20 mouse cellular contexts compared by ENCODE assay signal in the genomic region with DNA sequence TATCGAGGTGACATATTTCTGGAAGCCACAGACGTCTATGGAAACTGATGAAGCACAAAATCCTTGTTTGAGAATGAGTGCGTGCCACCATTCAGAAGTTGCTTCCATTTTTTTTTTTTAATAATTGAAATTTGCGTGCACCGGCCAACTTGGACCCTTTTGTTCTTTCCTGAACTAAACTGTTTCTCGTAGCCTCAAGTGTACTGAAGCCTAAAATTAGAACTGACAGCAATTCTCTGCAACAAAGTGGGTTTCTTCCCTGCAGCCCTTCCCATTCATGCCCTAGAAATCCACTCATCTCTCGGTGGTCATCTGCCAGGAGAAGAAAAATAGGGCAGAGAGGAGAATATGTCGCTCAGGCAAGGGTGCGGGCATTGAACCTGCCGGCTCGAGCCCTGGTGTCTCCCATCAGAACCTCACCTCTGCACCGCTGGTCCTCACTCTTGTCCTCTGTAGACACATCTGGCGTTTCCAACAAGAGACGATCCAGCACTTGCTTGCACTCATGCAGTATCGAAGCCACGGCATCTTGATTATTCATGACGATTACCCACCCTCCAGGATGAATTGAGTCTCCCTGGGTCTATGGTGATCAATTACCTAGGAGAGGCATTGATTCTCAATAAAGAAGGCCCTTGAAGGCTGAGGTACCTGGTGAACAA. TPM values are rescaled to one million over a fixed set of nuclear protein-coding genes. Genes with fewer than 3 reads are reported as not detected.
DNase-seq lines count a peak whose midpoint lies in the region; ATAC-seq and TF ChIP-seq lines count a peak whose summit lies in the region.
"Had no signal": no experiment of that assay in that cellular context is flagged by ENCODE, and none has a peak within 500 bp of the region (broad histone marks: within the 10 kb centered on the region; RNA-seq: fewer than 3 reads in every experiment).

No protein-coding gene starts in this region.

- no peaks in the 10 kb centered on the region for H3K9me3 ChIP-seq in embryonic facial prominence, embryonic 14.5 days (ENCODE audit: control insufficient read depth, low read length)
- no peaks in the 10 kb centered on the region for H3K9me3 ChIP-seq in hindbrain, embryonic 14.5 days (ENCODE audit: control insufficient read depth, low read length)
- H3K9me3 ChIP-seq in midbrain, postnatal 0 days (ENCODE audit: low read length), result no peaks in the 10 kb centered on the region
- H3K9me3 ChIP-seq in kidney, embryonic 15.5 days (replicated peaks), result no peaks in the 10 kb centered on the region
- H3K9me3 ChIP-seq: G1E; heart, embryonic 10.5 days had no signal

- no peaks in the 10 kb centered on the region for H3K36me3 ChIP-seq in embryonic facial prominence, embryonic 14.5 days (ENCODE audit: control insufficient read depth, insufficient read depth, low read length)
- H3K36me3 ChIP-seq in hindbrain, embryonic 14.5 days (replicated peaks; ENCODE audit: control insufficient read depth, insufficient read depth), result no peaks in the 10 kb centered on the region
- no peaks in the 10 kb centered on the region for H3K36me3 ChIP-seq in midbrain, postnatal 0 days (ENCODE audit: insufficient read depth, low read length)
- H3K36me3 ChIP-seq in thymus, adult 2 months (ENCODE audit: control insufficient read depth, insufficient read depth, low read length), result no peaks in the 10 kb centered on the region
- no peaks in the 10 kb centered on the region for H3K36me3 ChIP-seq in kidney, embryonic 15.5 days
- H3K36me3 ChIP-seq: G1E; heart, embryonic 10.5 days had no signal

- no peak overlapping the region for H3K4me3 ChIP-seq in embryonic facial prominence, embryonic 14.5 days (ENCODE audit: low read depth, low read length)
- H3K4me3 ChIP-seq in hindbrain, embryonic 14.5 days (replicated peaks; ENCODE audit: low read length), result no peak overlapping the region
- no peak overlapping the region for H3K4me3 ChIP-seq in midbrain, postnatal 0 days (ENCODE audit: low read depth, low read length)
- no peak overlapping the region for H3K4me3 ChIP-seq in thymus, adult 2 months (ENCODE audit: control insufficient read depth, insufficient read depth, low read length)
- no peak overlapping the region for H3K4me3 ChIP-seq in kidney, embryonic 15.5 days (replicated peaks)
- H3K4me3 ChIP-seq: heart, embryonic 10.5 days; myocyte had no signal

- peak; percentile 92 for DNase-seq in Muller cell, postnatal 12 days (ENCODE audit: inconsistent ontology term)
- peak; percentile 56 for DNase-seq in embryonic facial prominence, embryonic 14.5 days (ENCODE audit: low spot score)
- DNase-seq in hindbrain, embryonic 14.5 days (ENCODE audit: low spot score), result no peak
- DNase-seq in midbrain, postnatal 0 days (ENCODE audit: low spot score), result peak; percentile 31
- DNase-seq in thymus, adult 2 months, result no peak
- no peak for DNase-seq in layer of hippocampus, postnatal 25 days (ENCODE audit: extremely low spot score in 1 of 2, low spot score in 1 of 2)
- DNase-seq in layer of hippocampus, adult 11-12 months (ENCODE audit: low spot score), result no peak
- DNase-seq: adrenal gland, postnatal 10 days; cerebellum, adult 9-11 months; gastrocnemius, postnatal 14 days; kidney, postnatal 14 days; layer of hippocampus, adult 9-11 months; liver; lung, adult 2 months; thymus, postnatal 36 days had no signal

- no peak overlapping the region for H3K4me2 ChIP-seq in embryonic facial prominence, embryonic 14.5 days (ENCODE audit: low read depth, low read length)
- peak overlapping the region; percentile 38 for H3K4me2 ChIP-seq in hindbrain, embryonic 14.5 days (replicated peaks)
- no peak overlapping the region for H3K4me2 ChIP-seq in midbrain, postnatal 0 days (ENCODE audit: low read depth, low read length, poor library complexity, severe bottlenecking)
- no peak overlapping the region for H3K4me2 ChIP-seq in kidney, embryonic 15.5 days

- H3K9ac ChIP-seq in embryonic facial prominence, embryonic 14.5 days (ENCODE audit: low read depth, low read length), result no peak overlapping the region
- H3K9ac ChIP-seq in hindbrain, embryonic 14.5 days, result peak overlapping the region; percentile 35; the same call in 1 of the 2 replicates
- H3K9ac ChIP-seq in midbrain, postnatal 0 days (replicated peaks; ENCODE audit: low read length, poor library complexity, severe bottlenecking), result no peak overlapping the region
- H3K9ac ChIP-seq in kidney, embryonic 15.5 days, result no peak overlapping the region

- no peak overlapping the region for H3K27ac ChIP-seq in embryonic facial prominence, embryonic 14.5 days (replicated peaks; ENCODE audit: low read depth, low read length)
- no peak overlapping the region for H3K27ac ChIP-seq in hindbrain, embryonic 14.5 days
- no peak overlapping the region for H3K27ac ChIP-seq in midbrain, postnatal 0 days (ENCODE audit: low read depth, low read length)
- H3K27ac ChIP-seq in thymus, adult 2 months (ENCODE audit: control insufficient read depth, insufficient read depth, low read length), result no peak overlapping the region
- no peak overlapping the region for H3K27ac ChIP-seq in kidney, embryonic 15.5 days
- H3K27ac ChIP-seq: heart, embryonic 10.5 days had no signal

- WGBS in embryonic facial prominence, embryonic 14.5 days, result 81% methylated on average over 17 of the region's 17 CpGs
- WGBS in hindbrain, embryonic 14.5 days, result 26% methylated on average over 17 of the region's 17 CpGs
- 39% methylated on average over 17 of the region's 17 CpGs for WGBS in midbrain, postnatal 0 days
- 98% methylated on average over 17 of the region's 17 CpGs for WGBS in thymus, adult 2 months
- WGBS in kidney, embryonic 15.5 days, result 90% methylated on average over 17 of the region's 17 CpGs

- no peak for TF ChIP-seq POLR2A in thymus, adult 2 months (IDR thresholded peaks at IDR 0.05; ENCODE audit: control insufficient read depth, extremely low read depth, insufficient read depth, low read length, poor library complexity)

- H3K4me1 ChIP-seq in embryonic facial prominence, embryonic 14.5 days (ENCODE audit: control insufficient read depth, insufficient read depth, low read length), result no peaks in the 10 kb centered on the region
- peaks cover 9% of the 10 kb centered on the region; the same call in 1 of the 2 replicates for H3K4me1 ChIP-seq in hindbrain, embryonic 14.5 days (replicated peaks; ENCODE audit: control insufficient read depth, insufficient read depth, low read length)
- H3K4me1 ChIP-seq in midbrain, postnatal 0 days (ENCODE audit: insufficient read depth, low read length), result no peaks in the 10 kb centered on the region
- H3K4me1 ChIP-seq in thymus, adult 2 months (replicated peaks; ENCODE audit: control insufficient read depth, insufficient read depth, low read length), result no peaks in the 10 kb centered on the region
- H3K4me1 ChIP-seq in kidney, embryonic 15.5 days, result peaks cover 6% of the 10 kb centered on the region

- TF ChIP-seq CTCF in midbrain, postnatal 0 days (IDR thresholded peaks at IDR 0.05), result no peak
- TF ChIP-seq CTCF in thymus, adult 2 months (IDR thresholded peaks at IDR 0.05; ENCODE audit: borderline replicate concordance, control insufficient read depth, extremely low read depth, insufficient read depth, low read length, poor library complexity), result no peak

- ATAC-seq in embryonic facial prominence, embryonic 14.5 days (ENCODE audit: low read depth), result no peak; the same call in 1 of the 2 replicates
- ATAC-seq in hindbrain, embryonic 14.5 days (ENCODE audit: low FRiP score), result peak; percentile 40; the same call in 1 of the 2 replicates
- no peak for ATAC-seq in midbrain, postnatal 0 days (ENCODE audit: low FRiP score)
- ATAC-seq in kidney, embryonic 15.5 days (replicated peaks; ENCODE audit: low FRiP score), result no peak
- ATAC-seq: intestine, postnatal 0 days had no signal

- H3K27me3 ChIP-seq in embryonic facial prominence, embryonic 14.5 days (replicated peaks; ENCODE audit: control insufficient read depth, insufficient read depth, low read length), result no peaks in the 10 kb centered on the region
- H3K27me3 ChIP-seq in hindbrain, embryonic 14.5 days (ENCODE audit: control insufficient read depth, insufficient read depth, low read length), result 0 out of 2 replicates have a peak, but pooled peaks cover 2% of the 10 kb centered on the region
- H3K27me3 ChIP-seq in midbrain, postnatal 0 days (ENCODE audit: insufficient read depth, low read length), result no peaks in the 10 kb centered on the region; the same call in none of the 2 replicates
- H3K27me3 ChIP-seq in thymus, adult 2 months (ENCODE audit: control insufficient read depth, insufficient read depth, low read length), result no peaks in the 10 kb centered on the region
- H3K27me3 ChIP-seq in kidney, embryonic 15.5 days, result peaks cover 8% of the 10 kb centered on the region; the same call in 1 of the 2 replicates

RNA-seq across cellular contexts. Expression of a gene that starts 51.3 kb away (rescaled TPM):
- polyA plus RNA-seq in embryonic facial prominence, embryonic 14.5 days (2014; fragmentation: Nextera tagmentation; extraction: Ambion mirVana), result 1.2 and 1.3 TPM in 2 replicates
- polyA plus RNA-seq in hindbrain, embryonic 14.5 days (2014; fragmentation: Nextera tagmentation; extraction: Ambion mirVana), result 0.80 and 0.91 TPM in 2 replicates
- 0.60 and 0.99 TPM in 2 replicates for total RNA-seq in midbrain, postnatal 0 days (2014; rRNA removed)
- 0.20 and 0.25 TPM in 2 replicates for polyA plus RNA-seq in midbrain, postnatal 0 days (2015; fragmentation: Nextera tagmentation; extraction: Ambion mirVana)
- polyA plus RNA-seq in thymus, adult 2 months (2012; rRNA removed), result 1.7 and 1.8 TPM in 2 replicates
- 1 to 10 TPM; 6.7 to 9.6 TPM for total RNA-seq in layer of hippocampus, postnatal 25 days (2021)
- polyA plus RNA-seq in kidney, embryonic 15.5 days (2015; fragmentation: Nextera tagmentation; extraction: Ambion mirVana), result 1.2 and 2.4 TPM in 2 replicates

Comparison
In these comparisons a context has a peak if more than half of its experiments do, and no peak if none do; other contexts are left out.
1. DNase-seq: peak in Muller cell, postnatal 12 days (single experiment), embryonic facial prominence, embryonic 14.5 days (single experiment) and midbrain, postnatal 0 days (single experiment); none in hindbrain, embryonic 14.5 days (single experiment), thymus, adult 2 months (single experiment), layer of hippocampus, postnatal 25 days (0 of 2) and layer of hippocampus, adult 11-12 months (single experiment).